Mouse (Mus musculus): ENCODE measurements around the gene Htr1a. TPM values are rescaled to one million over a fixed set of nuclear protein-coding genes. Genes with fewer than 3 reads are reported as not detected.

Gene Htr1a
- total RNA-seq (2021): 10 to 100 TPM; 34.6 to 39.7 TPM
- long read RNA-seq, experiment 1, full-length matches to known transcripts: 29 of 29 reads
- long read RNA-seq, experiment 1, partial matches to known transcripts: 0 of 29 reads
- long read RNA-seq, experiment 1, other reads (novel, unspliced or antisense): 0 of 29 reads
- long read RNA-seq, experiment 2, full-length matches to known transcripts: 51 of 51 reads
- long read RNA-seq, experiment 2, partial matches to known transcripts: 0 of 51 reads
- long read RNA-seq, experiment 2, other reads (novel, unspliced or antisense): 0 of 51 reads

DNA sequence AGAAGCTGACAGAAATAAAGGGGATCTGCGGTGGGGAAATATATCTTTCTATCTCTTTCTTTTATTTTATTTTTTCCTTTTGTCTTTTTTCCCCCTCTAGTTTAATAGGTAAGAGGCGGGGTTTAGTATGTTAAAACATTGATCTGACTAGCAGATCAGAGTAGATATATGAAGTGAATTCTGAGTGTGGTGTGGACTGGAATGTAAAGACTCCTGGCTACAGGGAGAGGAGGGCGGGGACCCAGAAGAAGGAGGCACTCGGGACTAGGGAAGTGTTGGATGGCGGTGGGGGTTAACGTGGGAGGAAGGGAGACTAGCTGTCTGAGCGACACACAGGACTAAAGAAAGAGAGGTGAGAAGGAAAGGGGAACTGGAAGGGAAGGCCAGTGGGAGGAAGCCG, at the start of gene Htr1a:
Gene Htr1a (plus strand): TSS at position 301 of the 400 bp plus-strand sequence.
- no peak for TF ChIP-seq CTCF (conservative IDR thresholded peaks at IDR 0.05)
- DNase-seq (ENCODE audit: low spot score in 2 of 2): peak in 1 of 2 experiments; percentile 13
- Histone ChIP-seq H3K27ac (peak within 1 kb of the TSS; percentile 94), H3K4me3 (peak within 1 kb of the TSS; percentile 76)

DNA sequence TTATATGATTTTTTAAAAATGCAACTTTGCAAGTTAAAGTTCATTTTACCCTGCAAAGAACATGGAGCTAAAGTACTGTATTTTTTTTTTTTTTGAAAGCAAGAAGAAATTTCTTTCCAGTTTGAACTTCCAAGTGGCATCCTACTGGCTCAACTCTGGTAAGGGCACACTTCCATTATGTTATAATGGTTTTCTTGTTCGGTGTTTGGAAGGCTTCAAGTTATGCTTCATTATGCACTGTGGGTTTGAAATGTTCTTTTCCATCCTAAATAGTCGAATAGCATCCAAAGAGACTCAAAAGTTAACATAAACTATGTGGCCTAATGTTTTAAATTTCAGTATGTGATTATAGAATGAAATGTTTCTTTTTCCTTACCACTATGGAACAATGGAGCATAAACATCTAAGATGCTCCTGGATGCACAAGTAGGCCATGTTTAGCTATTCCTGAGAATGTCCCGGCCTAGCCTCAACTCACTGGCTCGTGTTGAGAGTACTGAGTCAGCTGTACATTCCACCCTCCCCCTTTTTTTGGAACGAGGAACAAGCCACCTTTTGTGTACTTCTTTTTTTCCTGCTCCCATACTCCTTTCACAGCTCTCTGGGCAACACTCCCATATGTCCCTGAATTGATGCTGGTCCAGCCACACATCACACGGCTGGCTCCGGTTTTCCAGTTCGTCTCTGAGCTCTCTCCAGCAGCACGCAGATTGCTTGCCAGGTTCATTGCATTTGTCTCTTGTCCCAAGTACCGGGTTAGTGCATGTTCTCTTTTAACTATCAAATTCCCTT, 31.7 kb upstream of the Htr1a start:
- Histone ChIP-seq H3K27ac (0 out of 2 replicates have a peak overlapping the region, but pooled peaks have one; percentile 5), H3K4me3 (no peak overlapping the region)
- no peak for TF ChIP-seq CTCF (conservative IDR thresholded peaks at IDR 0.05)
- DNase-seq (ENCODE audit: low spot score in 2 of 2): peak; percentile 12 to 48

DNA sequence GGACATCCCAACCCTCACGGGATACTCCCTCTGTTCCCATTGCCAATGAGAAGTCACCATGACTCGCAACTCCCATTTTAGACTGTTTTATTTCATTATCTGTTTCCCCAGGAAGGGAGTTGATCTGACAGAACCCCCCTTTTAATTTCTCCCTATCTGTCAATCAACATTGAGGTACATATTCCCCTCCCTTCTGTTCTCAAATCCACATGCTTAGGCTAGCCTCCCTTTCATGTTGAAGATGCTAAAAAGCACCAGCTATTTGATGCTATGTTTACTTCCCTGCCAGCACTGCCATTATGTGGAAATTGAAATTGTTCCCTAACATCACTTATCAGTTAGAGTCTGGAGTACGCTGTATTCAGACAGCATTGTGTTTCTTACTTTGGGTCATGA, 31.1 kb upstream of the Htr1a start:
- TF ChIP-seq CTCF (conservative IDR thresholded peaks at IDR 0.05): no peak
- DNase-seq (ENCODE audit: low spot score in 2 of 2): no peak
- no peak overlapping the region for H3K4me3 ChIP-seq
- H3K27ac ChIP-seq: no peak overlapping the region

GRCm38 (mm10) chr13:105433141-105433540, 10.3 kb upstream of the Htr1a start:
- TF ChIP-seq CTCF (conservative IDR thresholded peaks at IDR 0.05): no peak
- Histone ChIP-seq H3K27ac (no peak overlapping the region), H3K4me3 (no peak overlapping the region)
- no peak for DNase-seq (ENCODE audit: low spot score in 2 of 2)

GRCm38 (mm10) chr13:105433630-105434029, 9.8 kb upstream of the Htr1a start:
- Histone ChIP-seq H3K27ac (no peak overlapping the region), H3K4me3 (no peak overlapping the region)
- DNase-seq (ENCODE audit: low spot score in 2 of 2): no peak
- TF ChIP-seq CTCF (conservative IDR thresholded peaks at IDR 0.05): no peak

- peak overlapping the region; percentile 76; the same call in 1 of the 2 replicates for H3K4me3 ChIP-seq
- peak; percentile 58 to 70 for DNase-seq (ENCODE audit: low spot score in 2 of 2)
- peak; percentile 90 for TF ChIP-seq CTCF (conservative IDR thresholded peaks at IDR 0.05)
- peak overlapping the region; percentile 94 for H3K27ac ChIP-seq
These were observed 863 bp upstream of the Htr1a start for GRCm38 (mm10) chr13:105442576-105442975.

GRCm38 (mm10) chr13:105443871-105444237, 415 bp downstream of the Htr1a start:
- no peak for TF ChIP-seq CTCF (conservative IDR thresholded peaks at IDR 0.05)
- H3K27ac ChIP-seq: peak overlapping the region; percentile 94
- peak in 1 of 2 experiments; percentile 42 for DNase-seq (ENCODE audit: low spot score in 2 of 2)
- H3K4me3 ChIP-seq: peak overlapping the region; percentile 76

DNA sequence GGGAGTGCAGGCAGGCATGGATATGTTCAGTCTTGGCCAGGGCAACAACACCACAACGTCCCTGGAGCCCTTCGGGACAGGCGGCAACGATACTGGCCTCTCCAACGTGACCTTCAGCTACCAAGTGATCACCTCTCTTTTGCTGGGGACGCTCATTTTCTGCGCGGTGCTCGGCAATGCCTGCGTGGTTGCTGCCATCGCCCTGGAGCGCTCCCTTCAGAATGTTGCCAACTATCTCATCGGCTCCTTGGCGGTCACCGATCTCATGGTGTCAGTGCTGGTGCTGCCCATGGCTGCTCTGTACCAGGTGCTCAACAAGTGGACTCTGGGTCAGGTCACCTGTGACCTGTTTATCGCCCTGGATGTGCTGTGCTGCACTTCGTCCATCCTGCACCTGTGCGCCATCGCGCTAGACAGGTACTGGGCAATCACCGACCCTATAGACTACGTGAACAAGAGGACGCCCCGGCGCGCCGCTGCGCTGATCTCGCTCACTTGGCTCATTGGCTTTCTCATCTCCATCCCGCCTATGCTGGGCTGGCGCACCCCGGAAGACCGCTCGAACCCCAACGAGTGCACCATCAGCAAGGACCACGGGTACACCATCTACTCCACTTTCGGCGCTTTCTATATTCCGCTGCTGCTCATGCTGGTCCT, 927 bp downstream of the Htr1a start:
- peak overlapping the region; percentile 76 for H3K4me3 ChIP-seq
- TF ChIP-seq CTCF (conservative IDR thresholded peaks at IDR 0.05): no peak
- H3K27ac ChIP-seq: peak overlapping the region; percentile 94
- peak; percentile 29 to 32 for DNase-seq (ENCODE audit: low spot score in 2 of 2)

DNA sequence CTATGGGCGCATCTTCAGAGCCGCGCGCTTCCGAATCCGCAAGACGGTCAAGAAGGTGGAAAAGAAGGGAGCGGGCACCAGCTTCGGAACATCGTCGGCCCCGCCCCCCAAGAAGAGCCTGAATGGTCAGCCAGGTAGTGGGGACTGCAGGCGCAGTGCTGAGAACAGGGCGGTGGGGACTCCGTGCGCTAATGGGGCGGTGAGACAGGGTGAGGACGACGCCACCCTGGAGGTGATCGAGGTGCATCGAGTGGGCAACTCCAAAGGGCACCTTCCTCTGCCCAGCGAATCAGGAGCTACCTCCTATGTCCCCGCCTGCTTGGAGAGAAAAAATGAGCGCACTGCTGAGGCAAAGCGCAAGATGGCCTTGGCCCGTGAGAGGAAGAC, 1.4 kb downstream of the Htr1a start:
- peak overlapping the region; percentile 76 for H3K4me3 ChIP-seq
- TF ChIP-seq CTCF (conservative IDR thresholded peaks at IDR 0.05): no peak
- DNase-seq (ENCODE audit: low spot score in 2 of 2): peak in 1 of 2 experiments; percentile 29
- peak overlapping the region; percentile 94 for H3K27ac ChIP-seq

GRCm38 (mm10) chr13:105446239-105446638, 2.8 kb downstream of the Htr1a start:
- Histone ChIP-seq H3K4me3 (peak overlapping the region; percentile 76), H3K27ac (peak overlapping the region; percentile 94)
- DNase-seq (ENCODE audit: low spot score in 2 of 2): peak in 1 of 2 experiments; percentile 10
- peak; percentile 63 for TF ChIP-seq CTCF (conservative IDR thresholded peaks at IDR 0.05)

GRCm38 (mm10) chr13:105447695-105448094, 4.3 kb downstream of the Htr1a start:
- no peak for TF ChIP-seq CTCF (conservative IDR thresholded peaks at IDR 0.05)
- no peak for DNase-seq (ENCODE audit: low spot score in 2 of 2)
- Histone ChIP-seq H3K4me3 (peak overlapping the region; percentile 76), H3K27ac (peak overlapping the region; percentile 94; the same call in 1 of the 2 replicates)

GRCm38 (mm10) chr13:105451536-105451935, 8.1 kb downstream of the Htr1a start:
- DNase-seq (ENCODE audit: low spot score in 2 of 2): peak; percentile 61 to 72
- Histone ChIP-seq H3K4me3 (no peak overlapping the region), H3K27ac (peak overlapping the region; percentile 83)
- no peak for TF ChIP-seq CTCF (conservative IDR thresholded peaks at IDR 0.05)

Other genes starting within 250 kb of the Htr1a start
- 10 to 100 TPM; 17.3 to 18.8 TPM for gene Rnf180, start 148.8 kb upstream of the Htr1a start, total RNA-seq (2021)

Measured in layer of hippocampus, adult 2 months (tissue).